In the genomic region with DNA sequence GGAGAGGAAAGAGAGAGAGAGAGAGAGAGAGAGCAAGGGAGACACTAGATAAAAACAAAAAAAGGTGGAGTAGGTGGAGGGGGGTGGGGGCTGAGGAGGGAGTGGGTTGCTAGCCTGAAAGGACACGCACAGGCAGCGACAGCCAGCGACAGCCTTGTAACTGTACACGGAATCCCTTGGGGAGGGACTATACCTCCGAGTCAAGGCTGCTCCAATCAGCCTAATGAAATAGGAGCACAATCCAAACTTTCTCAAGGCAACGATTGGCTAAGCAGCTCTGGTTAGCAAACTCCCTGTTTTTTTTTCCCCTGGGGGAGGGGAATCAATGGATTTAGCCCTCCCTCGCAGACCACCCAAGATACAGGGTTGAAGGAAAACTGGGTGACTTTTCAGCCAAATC, we compare ENCODE assay signal across 8 mouse cellular contexts.
A peak's percentile ranks its signal among the peaks of the same experiment; 100 is the strongest.
DNase-seq lines count a peak whose midpoint lies in the region; ATAC-seq and TF ChIP-seq lines count a peak whose summit lies in the region.

No protein-coding gene starts in this region.

- H3K4me2 ChIP-seq in kidney, embryonic 14.5 days (replicated peaks; ENCODE audit: low read depth, low read length), result peak overlapping the region; percentile 97
- H3K4me2 ChIP-seq in stomach, embryonic 16.5 days (ENCODE audit: low read depth, low read length), result peak overlapping the region; percentile 99

- TF ChIP-seq CTCF in brain, embryonic 14.5 days (IDR thresholded peaks at IDR 0.05; ENCODE audit: borderline replicate concordance, extremely low read depth, insufficient read depth, insufficient read length), result no peak
- TF ChIP-seq CTCF in heart, adult 2 months (IDR thresholded peaks at IDR 0.05), result no peak

- 0 out of 2 replicates have a peak, but pooled peaks have one; percentile 22 for TF ChIP-seq EP300 in heart, adult 2 months (IDR thresholded peaks at IDR 0.05; ENCODE audit: insufficient read depth, low read depth, low read length)

- H3K79me2 ChIP-seq in heart, adult 2 months (replicated peaks; ENCODE audit: control insufficient read depth, insufficient read depth, low read length), result no peaks in the 10 kb centered on the region

- 1% methylated on average over 7 of the region's 7 CpGs for WGBS in kidney, embryonic 14.5 days
- 7% methylated on average over 7 of the region's 7 CpGs for WGBS in heart, adult 2 months
- WGBS in stomach, embryonic 16.5 days, result 0% methylated on average over 7 of the region's 7 CpGs

- H3K27me3 ChIP-seq in kidney, embryonic 14.5 days (ENCODE audit: control insufficient read depth, insufficient read depth, low read length), result no peaks in the 10 kb centered on the region
- no peaks in the 10 kb centered on the region for H3K27me3 ChIP-seq in heart, adult 2 months (ENCODE audit: control insufficient read depth, insufficient read depth, low read length)
- H3K27me3 ChIP-seq in stomach, embryonic 16.5 days (ENCODE audit: control insufficient read depth, insufficient read depth, low read length), result no peaks in the 10 kb centered on the region

- ATAC-seq in kidney, embryonic 14.5 days (ENCODE audit: low FRiP score, low TSS enrichment), result peak; percentile 91
- peak; percentile 8; the same call in 1 of the 2 replicates for ATAC-seq in megakaryocyte, adult 5-6 weeks (ENCODE audit: poor library complexity, severe bottlenecking)
- peak; percentile 84 for ATAC-seq in stomach, embryonic 16.5 days (ENCODE audit: insufficient read depth, low FRiP score)

- intact Hi-C loops in heart, adult 2 months (cut with DNase I), result no loop called here

- peaks cover 20% of the 10 kb centered on the region for H3K4me1 ChIP-seq in kidney, embryonic 14.5 days (ENCODE audit: control insufficient read depth, insufficient read depth, low read length)
- peaks cover 6% of the 10 kb centered on the region for H3K4me1 ChIP-seq in heart, adult 2 months (ENCODE audit: control insufficient read depth, insufficient read depth, low read length)
- H3K4me1 ChIP-seq in stomach, embryonic 16.5 days (ENCODE audit: control insufficient read depth, insufficient read depth, low read length), result peaks cover 25% of the 10 kb centered on the region

- no peaks in the 10 kb centered on the region for H3K36me3 ChIP-seq in kidney, embryonic 14.5 days (ENCODE audit: control insufficient read depth, insufficient read depth, low read length)
- no peaks in the 10 kb centered on the region for H3K36me3 ChIP-seq in heart, adult 2 months (ENCODE audit: control insufficient read depth, insufficient read depth, low read length)
- no peaks in the 10 kb centered on the region for H3K36me3 ChIP-seq in stomach, embryonic 16.5 days (ENCODE audit: control insufficient read depth, insufficient read depth, low read length)

- H3K9ac ChIP-seq in kidney, embryonic 14.5 days (ENCODE audit: low read depth, low read length), result peak overlapping the region; percentile 64; the same call in 1 of the 2 replicates
- H3K9ac ChIP-seq in heart, adult 2 months (ENCODE audit: low read depth, low read length), result peak overlapping the region; percentile 74
- peak overlapping the region; percentile 80 for H3K9ac ChIP-seq in stomach, embryonic 16.5 days (ENCODE audit: low read length)

- peak overlapping the region; percentile 62 for H3K4me3 ChIP-seq in kidney, embryonic 14.5 days (ENCODE audit: low read length)
- peak overlapping the region; percentile 79 for H3K4me3 ChIP-seq in heart, adult 2 months
- H3K4me3 ChIP-seq in stomach, embryonic 16.5 days (replicated peaks; ENCODE audit: low read length), result peak overlapping the region; percentile 77

- DNase-seq in kidney, adult 18-20 months, result no peak
- peak; percentile 89 for DNase-seq in brain, embryonic 14.5 days (ENCODE audit: low read depth)
- peak in 1 of 2 experiments; percentile 41 for DNase-seq in heart, adult 2 months
- peak; percentile 61 to 76 for DNase-seq in kidney, postnatal 4 days
- DNase-seq in c-Kit-positive CD71-positive TER-119-positive erythroid progenitor cells, embryonic 14.5 days (ENCODE audit: low spot score), result no peak

- no peak for TF ChIP-seq POLR2A in brain, embryonic 14.5 days (IDR thresholded peaks at IDR 0.05; ENCODE audit: borderline replicate concordance, extremely low read depth, insufficient read depth, insufficient read length, poor library complexity, severe bottlenecking)
- TF ChIP-seq POLR2A in heart, adult 2 months (IDR thresholded peaks at IDR 0.05; ENCODE audit: insufficient read depth, low read depth, low read length), result peak; percentile 66; the same call in 1 of the 2 replicates

- H3K9me3 ChIP-seq in kidney, embryonic 14.5 days (ENCODE audit: control insufficient read depth, low read length), result no peaks in the 10 kb centered on the region
- H3K9me3 ChIP-seq in stomach, embryonic 16.5 days (replicated peaks; ENCODE audit: control insufficient read depth, low read length), result no peaks in the 10 kb centered on the region

- H3K27ac ChIP-seq in kidney, embryonic 14.5 days (ENCODE audit: low read depth, low read length), result peak overlapping the region; percentile 70; the same call in 1 of the 2 replicates
- peak overlapping the region; percentile 84 for H3K27ac ChIP-seq in heart, adult 2 months
- H3K27ac ChIP-seq in stomach, embryonic 16.5 days (ENCODE audit: low read length), result peak overlapping the region; percentile 71

Comparison
In these comparisons a context has a peak if more than half of its experiments do, and no peak if none do; other contexts are left out.
1. DNase-seq: peak in brain, embryonic 14.5 days (single experiment) and kidney, postnatal 4 days (2 of 2); none in kidney, adult 18-20 months (single experiment) and c-Kit-positive CD71-positive TER-119-positive erythroid progenitor cells, embryonic 14.5 days (single experiment).
2. ATAC-seq: peak in every context shown above with its lines; median percentile 91 in kidney, embryonic 14.5 days; 84 in stomach, embryonic 16.5 days; 8 in megakaryocyte, adult 5-6 weeks.
3. Peak in every context shown above with its lines, with median percentiles within 50 percentile points of each other: H3K27ac ChIP-seq, H3K4me3 ChIP-seq and H3K9ac ChIP-seq.